Mouse (Mus musculus) thymus, postnatal 36 days (tissue): Measurements from ENCODE around the gene Ghrl.
"Not testable (repeated sequence)": the region's sequence is repeated elsewhere in the genome, so short reads cannot be mapped to it uniquely, and the experiment has no call there.

Experiments
- DNase-seq, 2 experiments: peaks; one replicate each; pipeline ENCODE4 v3.0.0; 2022; ENCODE audit warnings: mixed read lengths in 2 of 2

The Ghrl gene

DNA sequence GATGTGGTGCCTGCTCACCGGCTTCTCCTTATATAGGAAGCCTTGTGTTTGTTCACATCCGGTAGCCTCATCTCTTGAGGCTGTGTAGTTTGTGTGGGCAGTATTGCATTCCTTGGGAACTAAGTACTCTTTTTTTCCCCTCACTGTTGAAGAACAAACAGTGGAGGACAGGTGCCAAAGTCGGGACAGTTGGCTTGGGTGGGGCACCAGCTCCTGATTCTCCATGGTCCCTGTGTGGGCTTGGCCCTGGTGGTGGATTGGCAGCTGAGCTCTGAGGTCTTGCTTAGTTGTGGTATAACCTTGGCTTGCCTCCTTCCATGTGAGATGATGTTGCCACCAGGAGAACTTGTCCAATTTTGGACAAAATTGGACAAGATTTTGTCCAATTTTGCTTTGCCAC is at the start of gene Ghrl:
Gene Ghrl (minus strand): TSS at position 3 of the 400 bp plus-strand sequence.
- no peak for DNase-seq

DNA sequence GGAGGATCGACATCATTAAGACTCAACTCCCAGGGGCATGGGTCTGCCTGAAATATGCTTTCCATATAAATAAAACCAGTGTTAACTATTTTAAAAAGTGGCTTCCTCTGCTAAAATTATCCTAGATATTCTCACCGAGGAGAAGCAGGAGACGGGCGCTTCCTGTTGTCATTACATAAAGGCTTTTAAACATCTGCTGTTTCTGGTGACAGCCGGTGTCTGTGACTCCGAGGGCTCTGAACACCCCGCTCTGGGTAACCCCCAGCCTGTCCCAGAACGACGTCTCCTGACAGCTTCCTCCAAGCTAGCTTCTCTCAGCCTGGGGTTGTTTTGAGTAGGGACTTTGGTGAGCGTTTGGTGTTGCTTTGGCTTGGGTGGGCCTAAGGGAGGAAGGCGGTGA is 49.1 kb upstream of the Ghrl start:
- no peak for DNase-seq

DNA sequence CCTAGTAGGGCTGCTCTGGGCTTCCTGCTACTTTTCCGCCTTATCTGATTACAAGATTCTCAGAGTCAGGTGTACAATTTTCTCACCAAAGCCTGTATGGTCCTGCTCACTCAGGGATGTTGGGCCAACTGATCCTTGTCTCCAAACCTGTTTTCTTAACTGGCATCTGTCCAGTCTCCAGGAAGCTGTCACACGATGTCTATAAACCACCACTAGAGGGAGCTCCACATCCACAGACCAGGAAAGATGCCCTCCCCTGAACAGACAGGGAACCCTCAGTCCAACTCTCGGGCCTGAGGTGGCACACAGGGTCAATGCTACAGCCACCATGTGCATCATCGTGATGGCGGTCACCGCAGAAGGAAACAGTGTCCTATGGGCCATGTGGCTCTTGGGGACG is 42.0 kb upstream of the Ghrl start:
- DNase-seq: peak in 1 of 2 experiments; percentile 22

DNA sequence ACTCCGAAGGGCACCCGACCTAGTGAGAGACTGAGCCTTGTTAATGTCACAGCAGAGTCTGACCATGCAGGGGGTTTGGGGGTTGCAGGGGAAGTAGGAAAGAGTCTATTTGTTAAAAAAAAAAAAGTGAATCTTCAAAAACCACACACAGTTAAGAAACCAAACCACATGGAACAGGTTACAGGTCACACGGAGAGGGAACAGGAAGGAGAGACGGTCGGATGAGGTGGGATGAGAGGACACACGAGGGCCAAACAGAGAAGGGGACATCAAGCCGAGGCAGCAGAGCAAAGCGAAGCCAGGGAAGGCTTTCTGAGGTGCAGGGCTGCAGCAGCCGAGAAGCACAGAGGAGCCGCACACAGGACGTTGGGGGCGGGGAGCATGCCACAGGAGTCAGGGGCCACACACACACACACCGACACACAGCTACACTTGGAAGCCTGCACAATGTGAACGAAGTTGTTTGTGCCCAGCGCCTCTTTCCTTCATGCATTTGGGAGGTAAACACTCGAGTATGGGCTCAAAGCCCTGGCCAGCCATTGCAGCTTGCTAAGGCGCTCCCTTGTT is 29.5 kb upstream of the Ghrl start:
- DNase-seq: peak; percentile 44 to 51

DNA sequence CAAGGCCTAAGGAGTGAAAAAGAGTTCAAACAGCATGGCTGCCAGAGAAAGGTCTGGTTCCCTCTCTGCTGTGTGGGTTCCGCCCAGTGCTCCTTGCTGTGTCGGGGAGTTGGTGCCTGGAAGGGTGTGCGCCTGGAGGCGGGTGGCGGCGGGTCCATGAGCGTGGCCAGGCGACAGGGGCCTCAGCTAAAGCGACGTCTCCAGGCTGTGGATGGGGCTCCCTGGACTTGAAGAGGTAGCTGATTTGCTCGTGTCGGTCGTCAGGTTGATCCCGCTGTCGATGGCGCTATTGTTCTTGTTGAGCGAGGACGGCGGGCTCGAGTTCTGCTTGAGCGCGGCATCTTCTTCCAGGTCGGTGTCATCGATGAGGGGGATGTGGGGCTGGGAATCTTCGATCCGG is 28.7 kb upstream of the Ghrl start:
- peak in 1 of 2 experiments; percentile 17 for DNase-seq

DNA sequence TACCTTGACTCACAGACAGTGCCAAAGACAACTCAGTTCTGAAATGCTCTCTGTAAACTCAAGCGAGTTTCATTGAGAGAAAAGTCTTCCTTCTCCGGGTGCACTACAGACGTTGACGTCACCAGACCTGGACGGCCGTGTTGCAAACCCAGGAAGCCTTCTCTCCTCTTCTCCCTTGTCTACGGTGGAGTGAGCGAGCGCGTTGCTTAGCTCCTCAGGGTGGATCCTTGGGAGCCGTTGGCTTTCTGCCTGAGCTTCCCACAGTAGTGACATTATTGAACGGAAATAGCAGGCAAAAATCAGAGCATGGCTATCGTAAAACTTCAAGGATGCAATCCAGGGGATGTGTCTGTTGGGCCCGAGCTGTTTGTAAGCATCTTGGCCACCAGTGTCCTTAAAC is 27.6 kb upstream of the Ghrl start:
- no peak for DNase-seq

DNA sequence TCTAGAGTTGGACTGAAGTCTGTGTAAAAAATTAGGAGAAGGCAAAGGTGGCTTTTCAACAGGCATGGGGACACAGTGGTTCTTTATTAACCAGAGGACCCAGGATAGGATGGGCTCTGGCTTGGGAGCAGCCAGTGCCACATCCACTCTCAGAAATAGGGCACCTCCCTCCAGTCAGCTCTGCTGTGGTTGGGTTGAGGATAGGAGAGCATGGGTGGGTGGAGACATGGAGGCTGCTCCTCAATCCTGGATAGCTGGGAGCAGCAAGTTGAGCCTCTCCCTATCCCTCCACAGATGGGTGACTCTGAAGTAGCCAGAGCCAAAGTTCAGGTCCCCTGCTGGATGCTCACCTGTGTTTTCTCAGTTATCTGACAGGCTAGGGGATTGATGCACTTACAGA is 25.4 kb upstream of the Ghrl start:
- DNase-seq: no peak

DNA sequence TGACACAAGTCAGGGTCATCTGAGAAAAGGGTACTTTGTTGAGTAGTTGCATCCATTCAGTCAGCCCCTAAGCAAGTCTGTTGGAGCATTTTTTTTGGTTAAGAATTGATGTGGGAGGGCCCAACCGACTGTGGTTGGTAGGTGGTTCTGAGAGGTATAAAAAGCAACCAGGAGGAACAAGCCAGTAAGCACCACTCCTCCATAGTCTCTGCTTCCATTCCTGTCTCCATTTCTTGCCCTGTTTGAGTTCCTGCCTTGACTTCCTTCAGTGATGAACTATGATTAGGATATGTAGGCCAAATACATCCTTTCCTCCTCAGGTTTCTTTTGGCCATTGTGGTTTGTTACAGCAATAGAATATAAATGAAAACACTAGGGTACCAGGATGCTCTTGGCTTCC is 23.4 kb upstream of the Ghrl start:
- no peak for DNase-seq

DNA sequence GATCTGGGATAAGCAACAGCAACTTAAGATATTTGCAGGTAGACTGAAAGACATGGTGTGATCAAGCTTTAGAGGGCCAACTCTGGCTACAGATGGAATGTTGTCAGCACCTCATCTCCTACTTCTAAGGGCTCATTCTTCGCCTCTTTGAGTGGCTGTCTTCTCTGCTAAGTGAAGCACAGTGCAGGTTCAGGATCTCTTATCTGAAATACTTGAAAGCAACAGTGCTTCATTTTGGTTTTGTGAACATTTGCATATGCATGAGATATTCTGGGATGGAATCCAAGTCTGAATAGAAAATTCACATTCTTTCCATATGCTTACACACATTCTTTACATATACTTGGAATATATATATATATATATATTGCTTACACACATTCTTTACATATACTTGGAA is 22.6 kb upstream of the Ghrl start:
- DNase-seq: no peak

DNA sequence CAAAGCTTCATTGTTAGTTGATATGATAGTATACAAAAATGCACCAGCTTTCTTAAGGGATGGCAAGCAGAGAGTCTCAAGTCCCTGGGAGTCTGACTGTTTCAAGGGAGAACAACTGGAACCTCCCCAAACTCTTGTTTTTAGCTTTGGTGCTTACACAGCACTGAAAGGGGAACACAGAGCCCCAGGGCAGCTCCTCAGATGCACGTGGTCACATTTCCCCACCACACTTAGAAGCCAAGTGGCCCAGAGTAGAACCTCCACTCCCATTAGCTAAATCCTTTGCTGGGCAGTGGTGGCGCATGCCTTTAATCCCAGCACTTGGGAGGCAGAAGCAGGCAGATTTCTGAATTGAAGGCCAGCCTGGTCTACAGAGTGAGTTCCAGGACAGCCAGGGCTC is 21.7 kb upstream of the Ghrl start:
- DNase-seq: no peak

DNA sequence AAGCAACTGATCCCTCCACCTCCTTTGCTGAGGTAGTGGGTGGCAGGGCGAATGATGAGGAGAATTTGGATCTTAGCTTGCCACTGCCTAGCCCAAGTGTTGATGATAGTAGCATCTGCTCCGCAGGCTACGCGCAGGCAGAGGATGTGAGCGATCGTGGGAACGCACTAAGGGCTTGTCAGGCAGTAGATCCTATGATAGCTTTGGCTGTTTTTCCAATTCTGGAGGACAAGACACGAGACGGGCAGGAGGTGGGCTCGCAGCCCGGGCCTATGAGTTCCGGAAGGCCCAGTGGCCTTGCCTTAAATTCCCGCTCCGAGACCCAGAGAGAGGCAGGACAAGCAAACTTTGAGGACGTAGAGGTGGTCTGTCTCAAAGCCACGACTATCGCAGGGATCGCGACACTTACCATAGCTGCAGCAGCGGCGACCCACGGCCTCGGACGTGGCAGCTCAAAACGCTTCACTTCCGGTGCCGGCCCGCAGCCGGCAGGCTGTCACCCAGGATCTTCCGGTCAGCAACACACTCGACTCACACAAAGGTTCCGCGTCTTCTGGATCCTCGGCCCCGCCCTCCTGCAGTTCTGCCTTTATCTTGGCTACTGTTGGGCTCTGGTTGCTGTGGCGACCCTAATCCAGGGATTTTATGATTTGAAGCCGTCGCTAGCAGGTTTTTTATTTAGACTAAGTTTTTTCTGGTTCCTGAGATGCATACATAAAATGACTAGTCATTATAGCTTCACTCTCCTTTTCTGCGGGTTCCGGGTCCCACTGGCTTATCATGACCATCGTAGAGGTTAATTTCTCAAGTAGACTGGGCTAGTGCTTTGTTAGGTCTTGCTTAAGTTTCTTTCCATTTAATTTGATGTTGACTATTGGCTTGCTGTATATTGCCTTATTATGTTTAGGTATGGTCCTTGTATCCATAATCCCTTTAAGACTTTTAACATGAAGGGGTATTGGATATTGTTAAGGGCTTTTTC is 20.8 kb upstream of the Ghrl start, which contains the start of gene Sec13:
Gene Sec13 (minus strand): TSS at position 508 of the 982 bp plus-strand sequence.
- peak; percentile 80 to 82 for DNase-seq

DNA sequence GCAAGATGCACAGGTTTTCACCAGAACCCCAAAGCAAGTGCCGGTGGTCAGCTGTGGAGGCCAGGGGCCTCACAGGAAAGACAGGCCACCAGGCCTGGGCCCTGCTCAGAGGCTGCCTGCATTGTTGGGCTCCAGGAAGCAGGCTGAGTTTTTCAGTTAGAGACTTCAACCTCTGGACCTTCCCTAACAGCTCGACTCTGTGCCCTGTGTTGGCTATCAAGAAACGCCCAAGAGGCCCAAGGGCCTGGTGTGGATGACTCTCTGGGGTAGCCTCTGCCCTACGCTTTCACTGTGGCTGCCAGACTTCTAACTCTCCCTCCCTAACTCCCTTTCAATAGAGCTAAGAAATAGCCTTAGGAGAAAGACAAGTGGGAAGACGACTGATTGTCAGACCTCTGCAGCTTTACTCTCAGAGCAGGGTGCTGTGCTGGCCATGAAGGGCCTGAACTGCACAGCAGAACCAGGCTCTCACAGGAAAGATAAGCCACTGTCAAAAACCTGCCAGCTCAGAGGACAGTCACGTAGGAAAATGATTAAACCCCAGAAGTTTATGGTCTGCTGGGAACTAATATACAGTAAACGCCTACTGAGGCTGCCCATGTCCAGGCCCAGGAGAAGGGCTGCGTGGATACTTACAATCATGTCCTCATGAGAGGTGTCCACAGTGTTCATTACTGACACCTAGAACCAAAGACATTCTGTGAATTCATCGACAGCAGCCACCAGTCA is 17.8 kb upstream of the Ghrl start:
- DNase-seq: no peak

DNA sequence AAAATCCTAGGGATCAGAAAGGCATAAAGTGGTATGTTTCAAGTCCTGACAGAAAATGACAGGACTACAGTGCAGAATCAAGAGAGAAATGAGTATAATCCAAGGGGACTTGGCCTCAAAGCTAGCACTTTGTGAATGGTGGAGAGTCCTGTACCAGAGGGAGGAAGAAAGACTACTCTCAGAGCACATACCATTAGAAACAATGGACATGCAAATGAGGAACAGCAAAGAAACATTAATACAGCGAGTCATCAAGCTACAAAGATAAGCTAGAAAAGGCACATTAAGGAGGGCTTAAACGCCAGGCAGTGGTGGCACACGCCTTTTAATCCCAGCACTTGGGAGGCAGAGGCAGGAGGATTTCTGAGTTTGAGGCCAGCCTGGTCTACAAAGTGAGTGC is 11.6 kb upstream of the Ghrl start:
- no peak for DNase-seq

DNA sequence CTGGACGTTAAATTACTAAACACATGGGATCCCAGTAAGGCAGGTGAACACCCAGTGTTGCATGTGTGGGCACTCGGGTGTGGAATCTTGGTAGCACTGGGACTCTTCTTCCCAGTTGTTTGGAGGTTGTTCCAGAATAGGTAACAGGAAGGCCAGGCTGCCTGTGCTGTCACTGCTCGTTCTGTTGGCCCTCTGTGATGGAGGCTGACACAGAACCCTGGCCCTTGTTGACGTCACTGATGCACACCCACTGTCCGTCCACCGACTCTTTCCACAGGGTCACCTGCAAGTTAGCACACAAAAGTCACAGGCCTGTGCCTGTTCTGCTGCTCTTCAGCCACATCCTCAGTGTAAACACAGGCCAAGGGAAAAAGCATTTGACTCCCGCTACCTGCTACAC is 8.5 kb upstream of the Ghrl start:
- DNase-seq: no peak

DNA sequence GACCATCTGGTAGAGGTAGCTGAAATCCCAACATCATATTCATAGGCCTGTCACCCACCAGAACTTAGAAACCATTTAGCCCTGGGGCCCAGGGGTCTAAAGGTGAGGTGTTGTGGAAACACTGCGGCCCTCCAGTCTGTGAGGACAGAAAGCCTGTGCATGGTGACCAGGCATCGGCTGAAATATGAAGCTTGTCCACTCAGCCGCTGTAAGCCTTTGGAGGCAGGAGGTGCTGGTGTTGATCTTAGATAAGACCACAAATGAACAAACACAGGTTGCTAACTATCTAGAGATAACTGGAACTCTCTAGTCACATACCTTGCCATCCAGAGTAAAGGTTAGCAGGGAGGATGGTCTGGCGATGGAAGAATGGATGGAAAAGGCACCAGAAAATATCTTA is 1.4 kb upstream of the Ghrl start:
- no peak for DNase-seq

DNA sequence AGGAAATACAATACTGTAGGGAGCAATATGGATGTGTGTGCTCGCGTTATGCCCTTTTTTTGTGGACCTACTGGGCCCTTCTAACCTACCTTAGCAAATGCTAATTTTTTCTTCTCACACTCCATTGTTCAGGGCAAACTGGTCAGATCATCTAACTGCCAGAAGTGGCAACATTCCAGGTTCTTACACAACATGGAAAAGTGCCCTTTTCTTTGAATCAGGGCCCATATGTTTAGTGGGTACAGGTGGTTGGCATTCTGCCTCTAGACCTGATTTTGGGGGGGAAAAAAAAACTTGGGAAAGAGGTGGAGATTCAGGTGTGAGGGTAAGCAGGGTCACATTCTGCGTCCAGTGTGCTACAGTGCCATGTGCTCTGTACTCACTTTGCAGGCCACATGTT is 2.1 kb downstream of the Ghrl start:
- no peak for DNase-seq

DNA sequence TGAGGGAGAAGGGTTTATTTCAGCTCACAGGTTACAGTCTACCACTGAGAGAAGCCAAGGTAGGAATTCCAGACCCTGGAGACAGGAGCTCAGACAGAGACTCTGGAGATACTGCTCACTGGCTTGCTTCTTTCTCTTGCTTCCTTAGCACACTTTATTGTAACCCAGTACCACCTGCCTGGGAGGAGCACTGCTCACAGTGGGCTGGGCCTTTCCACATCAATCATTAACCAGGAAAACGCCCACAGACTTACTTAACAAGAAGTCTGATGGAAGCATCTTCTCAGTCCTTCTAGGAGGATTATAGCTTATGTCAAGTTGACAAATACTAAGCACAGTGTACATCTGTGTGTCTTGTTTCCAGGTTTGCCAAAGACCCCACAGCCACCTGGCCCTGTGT is 4.9 kb downstream of the Ghrl start:
- no peak for DNase-seq

DNA sequence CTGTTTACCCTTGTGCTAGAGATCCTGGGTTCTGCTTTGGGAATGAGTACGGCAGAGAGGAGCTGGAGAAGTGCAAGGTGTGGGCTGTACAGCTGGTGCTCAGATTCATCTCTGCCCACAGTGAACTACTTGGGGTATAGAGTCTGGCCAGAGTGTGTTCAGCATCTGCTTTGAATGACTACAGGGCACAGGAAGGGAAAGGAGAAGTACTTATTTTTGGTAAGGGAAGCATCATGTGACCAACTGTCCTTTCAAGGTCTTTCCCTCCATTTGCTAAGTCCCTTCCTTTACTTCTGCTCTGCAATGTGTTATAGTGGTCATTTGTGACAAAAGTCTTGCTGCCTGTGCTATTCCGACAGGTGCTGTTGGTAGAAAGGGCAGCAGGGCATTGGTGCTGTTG is 5.4 kb downstream of the Ghrl start:
- DNase-seq: no peak

DNA sequence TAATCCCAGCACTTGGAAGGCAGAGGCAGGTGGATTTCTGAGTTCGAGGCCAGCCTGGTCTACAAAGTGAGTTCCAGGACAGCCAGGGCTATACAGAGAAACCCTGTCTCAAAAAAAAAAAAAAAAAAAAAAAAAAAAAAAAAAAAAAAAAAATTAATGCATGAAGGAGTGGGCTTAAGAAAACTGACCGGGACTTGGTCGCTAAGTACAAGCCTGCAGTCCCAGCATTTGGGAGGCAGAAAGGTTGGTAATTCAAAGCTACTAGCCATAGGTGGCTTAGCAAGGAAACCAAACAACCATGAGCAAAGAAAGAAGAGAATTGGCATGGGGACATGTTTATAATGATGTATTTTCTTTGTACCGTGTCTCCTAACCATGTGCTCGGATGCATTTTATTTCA is 6.3 kb downstream of the Ghrl start:
- DNase-seq: not testable (repeated sequence)

DNA sequence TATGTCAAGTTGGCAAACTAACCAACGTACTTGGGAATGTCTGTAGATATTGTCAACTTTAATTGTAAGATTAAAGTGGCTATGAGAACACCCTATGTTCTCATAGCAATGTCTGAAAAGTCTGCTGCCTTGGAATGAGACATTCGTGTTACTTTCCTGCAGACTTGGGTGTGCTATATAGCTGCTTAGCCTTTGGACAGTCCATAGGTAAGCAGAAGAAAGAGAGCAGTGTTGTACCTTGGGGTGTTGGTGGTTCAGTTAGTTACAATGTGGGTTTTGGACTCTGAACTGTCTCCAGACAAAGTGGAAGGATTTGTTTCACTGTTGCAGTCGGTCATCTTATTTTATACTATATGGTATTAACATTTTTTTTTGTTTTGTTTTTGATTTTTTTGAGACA is 7.0 kb downstream of the Ghrl start:
- no peak for DNase-seq

DNA sequence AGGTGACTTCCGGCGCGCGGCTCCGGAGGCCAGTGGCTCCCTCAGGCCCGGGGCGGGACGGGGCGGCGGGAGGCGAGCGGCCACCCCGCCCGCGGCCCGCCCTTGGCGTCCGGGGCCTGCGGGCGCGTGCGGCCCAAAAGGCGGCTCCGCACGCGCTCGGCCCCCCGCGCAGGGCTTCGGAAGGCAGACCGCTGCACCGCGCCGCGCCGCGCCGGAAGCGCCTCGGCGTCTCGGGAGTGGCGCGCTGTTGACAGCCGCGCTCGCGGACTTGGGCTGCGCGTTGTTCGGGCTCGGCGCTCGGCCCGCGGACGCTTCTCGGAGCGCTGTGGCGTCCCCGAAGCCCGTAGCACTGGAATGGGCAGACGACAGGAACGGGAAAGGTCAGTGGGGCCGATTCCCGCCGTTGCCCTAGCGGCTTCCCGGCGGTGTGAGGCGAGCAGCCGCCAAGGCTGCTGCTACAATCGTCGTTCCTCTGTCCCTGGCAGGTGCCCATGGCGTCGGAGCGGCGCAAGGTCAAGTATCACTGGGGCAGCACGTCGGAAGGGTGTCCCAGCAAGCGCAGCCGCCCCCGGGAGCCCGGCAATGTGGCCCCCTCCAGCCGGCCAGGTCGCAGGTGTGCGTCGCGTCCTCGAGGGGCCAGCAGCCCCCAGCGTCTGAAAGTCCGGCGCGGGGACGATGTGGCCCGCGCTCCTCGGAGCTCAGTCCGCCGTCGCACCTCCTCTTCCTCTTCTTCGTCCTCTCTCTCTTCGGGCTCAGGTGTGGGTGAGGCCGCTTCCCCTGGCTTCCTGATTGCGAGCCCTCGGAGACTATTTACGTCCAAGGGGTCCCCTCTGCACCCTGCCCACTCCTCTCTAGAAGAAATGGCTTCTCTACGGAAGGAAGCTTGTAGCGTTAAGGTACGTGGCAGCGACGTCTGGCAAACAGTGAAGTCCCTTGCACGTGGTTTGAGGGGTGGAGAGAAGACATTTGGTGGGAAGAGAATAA is 22.2 kb downstream of the Ghrl start:
- peak; percentile 28 to 58 for DNase-seq

DNA sequence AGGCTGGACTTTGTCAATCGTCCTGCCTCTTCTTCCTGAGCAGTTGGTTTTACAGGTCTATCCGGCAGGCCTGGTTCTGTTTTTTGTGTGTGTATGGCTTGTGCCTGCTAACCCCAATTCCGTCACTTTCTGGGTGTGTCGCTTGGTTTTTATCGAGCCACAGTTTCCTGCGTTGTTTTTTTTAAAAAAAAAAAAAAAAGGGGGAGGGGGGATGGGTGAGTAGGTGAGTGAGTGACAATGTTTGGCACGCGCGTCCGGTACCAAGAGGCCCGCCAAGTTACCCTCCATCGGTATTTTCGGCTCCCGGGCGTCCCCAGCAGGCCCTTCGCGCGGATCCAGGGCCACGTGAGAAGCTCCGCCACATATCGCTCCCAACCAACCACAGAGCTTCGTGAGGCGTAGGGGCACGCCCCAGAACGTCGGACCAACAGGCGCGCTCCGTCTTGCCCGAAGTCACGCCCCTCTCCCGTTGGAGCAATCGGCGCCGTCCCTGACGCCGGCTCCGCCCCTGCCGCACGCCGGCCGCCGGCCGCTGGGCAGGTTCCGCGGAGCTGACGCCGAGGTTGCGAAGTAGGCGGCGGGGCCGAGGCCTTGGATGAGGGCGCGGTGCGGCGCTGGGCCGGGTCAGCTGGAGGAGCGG is 23.0 kb downstream of the Ghrl start, which contains the start of gene Tatdn2:
Gene Tatdn2 (plus strand): TSS at position 469 of the 640 bp plus-strand sequence.
- peak; percentile 94 to 98 for DNase-seq
